In the genomic region with DNA sequence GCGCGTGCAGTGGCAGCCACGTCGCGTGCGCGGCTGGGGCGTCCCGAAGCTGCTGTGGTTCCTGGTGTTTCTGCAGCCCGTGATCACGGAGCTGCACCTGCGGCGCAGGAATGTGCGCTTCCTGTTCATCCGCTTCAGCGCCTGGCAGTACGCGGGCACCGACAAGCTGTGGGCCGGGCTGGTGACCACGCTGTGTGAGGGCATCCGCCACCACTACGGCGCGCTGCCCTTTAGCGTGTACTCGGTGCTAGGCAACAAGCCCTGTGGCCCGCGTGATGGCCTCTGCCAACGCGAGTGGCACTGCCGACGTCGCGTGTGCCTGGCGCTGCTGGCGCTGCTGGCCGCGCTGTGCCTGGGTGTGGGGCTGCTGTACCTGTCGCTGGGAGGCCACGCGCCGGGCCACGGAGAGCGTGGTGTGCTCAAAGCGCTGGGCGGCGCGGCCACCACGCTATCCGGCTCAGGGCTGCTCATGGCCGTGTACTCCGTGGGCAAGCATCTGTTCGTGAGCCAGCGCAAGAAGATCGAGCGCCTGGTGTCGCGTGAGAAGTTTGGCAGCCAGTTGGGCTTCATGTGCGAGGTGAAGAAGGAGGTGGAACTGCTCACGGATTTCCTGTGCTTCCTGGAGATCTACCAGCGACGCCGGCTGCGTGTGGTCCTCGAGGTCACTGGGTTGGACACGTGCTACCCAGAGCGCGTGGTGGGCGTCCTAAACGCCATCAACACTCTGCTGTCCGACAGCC, we compare ENCODE assay signal across 8 mouse cellular contexts. TPM values are rescaled to one million over a fixed set of nuclear protein-coding genes. Genes with fewer than 3 reads are reported as not detected.
DNase-seq lines count a peak whose midpoint lies in the region; ATAC-seq lines count a peak whose summit lies in the region.

No protein-coding gene starts in this region.

- WGBS in lung, embryonic 16.5 days = 6% methylated on average over 71 of the region's 72 CpGs
- WGBS in hindbrain, embryonic 13.5 days = 15% methylated on average over 72 of the region's 72 CpGs
- 10% methylated on average over 72 of the region's 72 CpGs for WGBS in midbrain, embryonic 14.5 days

- H3K9ac ChIP-seq in lung, embryonic 16.5 days (ENCODE audit: low read length) = peak overlapping the region; percentile 8; the same call in 1 of the 2 replicates
- peak overlapping the region; percentile 68 for H3K9ac ChIP-seq in hindbrain, embryonic 13.5 days
- H3K9ac ChIP-seq in midbrain, embryonic 14.5 days (replicated peaks; ENCODE audit: low read length) = peak overlapping the region; percentile 23; the same call in 1 of the 2 replicates

- no peak overlapping the region for H3K27ac ChIP-seq in lung, embryonic 16.5 days (ENCODE audit: low read length)
- no peak overlapping the region for H3K27ac ChIP-seq in hindbrain, embryonic 13.5 days
- H3K27ac ChIP-seq in midbrain, embryonic 14.5 days (replicated peaks; ENCODE audit: low read depth, low read length) = no peak overlapping the region

- peak; percentile 25 to 29 for DNase-seq in adrenal gland, postnatal 36 days
- no peak for DNase-seq in adrenal gland, adult 8-10 months
- DNase-seq in lung, postnatal 14 days = no peak
- DNase-seq in midbrain, embryonic 14.5 days = peak; percentile 57
- DNase-seq in layer of hippocampus, adult 9-10 months (ENCODE audit: low spot score) = no peak
- DNase-seq in ovary, adult 18-20 months (ENCODE audit: low spot score) = no peak

- H3K4me2 ChIP-seq in lung, embryonic 16.5 days (ENCODE audit: low read depth, low read length) = peak overlapping the region; percentile 68
- H3K4me2 ChIP-seq in hindbrain, embryonic 13.5 days = peak overlapping the region; percentile 78
- peak overlapping the region; percentile 71 for H3K4me2 ChIP-seq in midbrain, embryonic 14.5 days (ENCODE audit: low read length)

- H3K9me3 ChIP-seq in lung, embryonic 16.5 days (ENCODE audit: control insufficient read depth, low read length) = no peaks in the 10 kb centered on the region
- no peaks in the 10 kb centered on the region for H3K9me3 ChIP-seq in hindbrain, embryonic 13.5 days
- H3K9me3 ChIP-seq in midbrain, embryonic 14.5 days (ENCODE audit: control insufficient read depth, low read length) = no peaks in the 10 kb centered on the region

- H3K4me3 ChIP-seq in lung, embryonic 16.5 days (ENCODE audit: low read length) = peak overlapping the region; percentile 44
- H3K4me3 ChIP-seq in hindbrain, embryonic 13.5 days = peak overlapping the region; percentile 42
- H3K4me3 ChIP-seq in midbrain, embryonic 14.5 days (replicated peaks; ENCODE audit: low read depth, low read length) = peak overlapping the region; percentile 36

- no peaks in the 10 kb centered on the region for H3K36me3 ChIP-seq in lung, embryonic 16.5 days (ENCODE audit: control insufficient read depth, insufficient read depth, low read length)
- no peaks in the 10 kb centered on the region for H3K36me3 ChIP-seq in hindbrain, embryonic 13.5 days
- no peaks in the 10 kb centered on the region for H3K36me3 ChIP-seq in midbrain, embryonic 14.5 days (ENCODE audit: control insufficient read depth, insufficient read depth, low read length)

- ATAC-seq in lung, embryonic 16.5 days (ENCODE audit: low read depth) = peak; percentile 18; the same call in 1 of the 2 replicates
- no peak; the same call in 1 of the 2 replicates for ATAC-seq in hindbrain, embryonic 13.5 days (ENCODE audit: low FRiP score)
- ATAC-seq in midbrain, embryonic 14.5 days (ENCODE audit: low FRiP score, low TSS enrichment) = no peak

- H3K4me1 ChIP-seq in lung, embryonic 16.5 days (replicated peaks; ENCODE audit: control insufficient read depth, insufficient read depth, low read length) = peaks cover 22% of the 10 kb centered on the region
- peaks cover 35% of the 10 kb centered on the region for H3K4me1 ChIP-seq in hindbrain, embryonic 13.5 days (replicated peaks)
- peaks cover 14% of the 10 kb centered on the region for H3K4me1 ChIP-seq in midbrain, embryonic 14.5 days (ENCODE audit: control insufficient read depth, insufficient read depth, low read length)

- H3K27me3 ChIP-seq in lung, embryonic 16.5 days (ENCODE audit: control insufficient read depth, insufficient read depth, low read depth, low read length) = peaks cover 72% of the 10 kb centered on the region
- peaks cover 77% of the 10 kb centered on the region for H3K27me3 ChIP-seq in hindbrain, embryonic 13.5 days
- H3K27me3 ChIP-seq in midbrain, embryonic 14.5 days (ENCODE audit: control insufficient read depth, insufficient read depth, low read length) = peaks cover 74% of the 10 kb centered on the region

RNA-seq across cellular contexts. Expression of gene Nkpd1, which starts 5.5 kb away (rescaled TPM):
- total RNA-seq in adrenal gland, postnatal 36 days (2021) = under 1 TPM in 1 of 2 experiments, not detected in 1; 0.17 TPM
- total RNA-seq in adrenal gland, adult 8-10 months (2022) = under 1 TPM in 2 of 4 experiments, not detected in 2; 0.13 to 0.31 TPM
- 0.16 TPM in 1 of 2 replicates, not detected in the other for polyA plus RNA-seq in lung, embryonic 16.5 days (2015; fragmentation: Nextera tagmentation; extraction: Ambion mirVana)
- polyA plus RNA-seq in hindbrain, embryonic 13.5 days (2015; fragmentation: Nextera tagmentation; extraction: Ambion mirVana) = 0.32 and 0.50 TPM in 2 replicates
- polyA plus RNA-seq in midbrain, embryonic 14.5 days (2014; fragmentation: Nextera tagmentation; extraction: Ambion mirVana) = 0.51 and 0.74 TPM in 2 replicates

RNA-seq across cellular contexts. Expression of gene Trappc6a, which starts 15.0 kb away (rescaled TPM):
- total RNA-seq in adrenal gland, postnatal 36 days (2021) = 10 to 100 TPM; 73.1 to 91.1 TPM
- total RNA-seq in adrenal gland, adult 8-10 months (2022) = 100 to 1,000 TPM in 1 of 4 experiments, 10 to 100 TPM in 3; 77.7 to 107 (median 90.3) TPM
- polyA plus RNA-seq in lung, embryonic 16.5 days (2015; fragmentation: Nextera tagmentation; extraction: Ambion mirVana) = 104 and 111 TPM in 2 replicates
- 43.9 and 44.9 TPM in 2 replicates for polyA plus RNA-seq in hindbrain, embryonic 13.5 days (2015; fragmentation: Nextera tagmentation; extraction: Ambion mirVana)
- polyA plus RNA-seq in midbrain, embryonic 14.5 days (2014; fragmentation: Nextera tagmentation; extraction: Ambion mirVana) = 30.1 and 36.6 TPM in 2 replicates

RNA-seq across cellular contexts. Expression of gene Bloc1s3, which starts 15.0 kb away (rescaled TPM):
- total RNA-seq in adrenal gland, postnatal 36 days (2021) = 10 to 100 TPM in 1 of 2 experiments, 1 to 10 TPM in 1; 8.7 to 12.1 TPM
- total RNA-seq in adrenal gland, adult 8-10 months (2022) = 10 to 100 TPM; 12.7 to 15.4 (median 13.6) TPM
- polyA plus RNA-seq in lung, embryonic 16.5 days (2015; fragmentation: Nextera tagmentation; extraction: Ambion mirVana) = 1.4 TPM in 2 replicates
- polyA plus RNA-seq in hindbrain, embryonic 13.5 days (2015; fragmentation: Nextera tagmentation; extraction: Ambion mirVana) = 3.2 and 3.5 TPM in 2 replicates
- 2.5 and 6.1 TPM in 2 replicates for polyA plus RNA-seq in midbrain, embryonic 14.5 days (2014; fragmentation: Nextera tagmentation; extraction: Ambion mirVana)

RNA-seq across cellular contexts. Expression of gene Ppp1r37, which starts 39.7 kb away (rescaled TPM):
- total RNA-seq in adrenal gland, postnatal 36 days (2021) = 10 to 100 TPM; 65.5 to 70.2 TPM
- total RNA-seq in adrenal gland, adult 8-10 months (2022) = 10 to 100 TPM; 68.3 to 88.3 (median 81.8) TPM
- 18.3 and 21.4 TPM in 2 replicates for polyA plus RNA-seq in lung, embryonic 16.5 days (2015; fragmentation: Nextera tagmentation; extraction: Ambion mirVana)
- 32.1 and 32.7 TPM in 2 replicates for polyA plus RNA-seq in hindbrain, embryonic 13.5 days (2015; fragmentation: Nextera tagmentation; extraction: Ambion mirVana)
- 9.5 and 31.7 TPM in 2 replicates for polyA plus RNA-seq in midbrain, embryonic 14.5 days (2014; fragmentation: Nextera tagmentation; extraction: Ambion mirVana)

RNA-seq across cellular contexts. Expression of gene Zfp296, which starts 53.9 kb away (rescaled TPM):
- total RNA-seq in adrenal gland, postnatal 36 days (2021) = under 1 TPM; 0.33 to 0.36 TPM
- total RNA-seq in adrenal gland, adult 8-10 months (2022) = under 1 TPM; 0.52 to 0.68 (median 0.57) TPM
- 0.40 and 0.57 TPM in 2 replicates for polyA plus RNA-seq in lung, embryonic 16.5 days (2015; fragmentation: Nextera tagmentation; extraction: Ambion mirVana)
- 0.17 and 0.22 TPM in 2 replicates for polyA plus RNA-seq in hindbrain, embryonic 13.5 days (2015; fragmentation: Nextera tagmentation; extraction: Ambion mirVana)
- polyA plus RNA-seq in midbrain, embryonic 14.5 days (2014; fragmentation: Nextera tagmentation; extraction: Ambion mirVana) = 0.22 and 0.32 TPM in 2 replicates

Comparison
In these comparisons a context has a peak if more than half of its experiments do, and no peak if none do; other contexts are left out.
1. DNase-seq: peak in adrenal gland, postnatal 36 days (2 of 2) and midbrain, embryonic 14.5 days (single experiment); none in adrenal gland, adult 8-10 months (single experiment), lung, postnatal 14 days (single experiment), layer of hippocampus, adult 9-10 months (single experiment) and ovary, adult 18-20 months (single experiment).
2. H3K9ac ChIP-seq: peak in every context shown above with its lines; median percentile 68 in hindbrain, embryonic 13.5 days; 23 in midbrain, embryonic 14.5 days; 8 in lung, embryonic 16.5 days.
3. Peak in every context shown above with its lines, with median percentiles within 50 percentile points of each other: H3K4me2 ChIP-seq and H3K4me3 ChIP-seq.